Mouse (Mus musculus) layer of hippocampus, adult 9-10 months (tissue): ENCODE data around the gene Pde7b.
"Not testable (repeated sequence)": the region's sequence is repeated elsewhere in the genome, so short reads cannot be mapped to it uniquely, and the experiment has no call there.

Experiments
- DNase-seq: peaks from one replicate; pipeline ENCODE4 v3.0.0; 2022; ENCODE audit warnings: low spot score

The Pde7b gene

GRCm38 (mm10) chr10:20548833-20549710 is 175.8 kb downstream of the Pde7b start:
- DNase-seq, result no peak

GRCm38 (mm10) chr10:20547951-20548551 is 176.8 kb downstream of the Pde7b start:
- no peak for DNase-seq

- DNase-seq, result no peak
These were observed 181.8 kb downstream of the Pde7b start for GRCm38 (mm10) chr10:20543121-20543520.

DNA sequence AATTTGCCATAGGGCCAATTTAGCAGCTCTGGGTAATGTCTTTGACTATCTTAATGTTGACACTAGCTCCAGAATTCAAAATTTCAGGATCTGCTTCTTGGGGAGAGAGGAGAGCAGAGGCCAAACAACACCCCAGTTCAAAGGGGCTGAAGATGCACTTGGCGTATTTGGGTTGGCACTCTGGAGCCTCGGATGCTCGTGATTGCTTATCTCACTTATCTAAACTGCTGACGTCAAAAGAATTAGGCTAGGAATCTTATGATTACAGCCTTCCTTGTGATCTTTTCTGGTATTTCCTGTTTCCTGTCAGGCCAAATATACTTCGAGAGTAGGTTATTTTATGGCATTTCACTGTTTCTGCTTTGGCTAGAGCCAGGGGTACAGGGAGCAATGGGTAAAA is 191.1 kb downstream of the Pde7b start:
- DNase-seq, result no peak

DNA sequence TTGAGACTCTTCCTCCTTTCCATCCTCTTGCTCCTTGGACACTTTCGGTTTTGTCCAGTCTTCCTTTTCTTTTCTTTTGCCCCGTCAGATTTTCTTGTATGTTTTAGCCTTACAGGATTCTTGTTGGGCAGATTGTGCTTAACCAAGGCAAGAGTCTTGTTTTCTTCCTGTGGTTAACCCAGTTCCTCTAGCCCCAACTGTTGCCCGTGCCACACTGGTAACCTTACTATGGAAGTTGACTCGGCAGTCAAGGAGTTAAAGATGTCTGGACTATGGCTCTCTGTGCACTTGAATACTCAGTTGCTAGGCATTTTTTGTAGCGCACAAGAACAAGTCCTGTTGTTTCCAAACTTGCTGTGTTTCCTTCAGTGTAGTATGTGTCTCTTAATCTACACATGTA is 193.0 kb downstream of the Pde7b start:
- DNase-seq, result no peak

DNA sequence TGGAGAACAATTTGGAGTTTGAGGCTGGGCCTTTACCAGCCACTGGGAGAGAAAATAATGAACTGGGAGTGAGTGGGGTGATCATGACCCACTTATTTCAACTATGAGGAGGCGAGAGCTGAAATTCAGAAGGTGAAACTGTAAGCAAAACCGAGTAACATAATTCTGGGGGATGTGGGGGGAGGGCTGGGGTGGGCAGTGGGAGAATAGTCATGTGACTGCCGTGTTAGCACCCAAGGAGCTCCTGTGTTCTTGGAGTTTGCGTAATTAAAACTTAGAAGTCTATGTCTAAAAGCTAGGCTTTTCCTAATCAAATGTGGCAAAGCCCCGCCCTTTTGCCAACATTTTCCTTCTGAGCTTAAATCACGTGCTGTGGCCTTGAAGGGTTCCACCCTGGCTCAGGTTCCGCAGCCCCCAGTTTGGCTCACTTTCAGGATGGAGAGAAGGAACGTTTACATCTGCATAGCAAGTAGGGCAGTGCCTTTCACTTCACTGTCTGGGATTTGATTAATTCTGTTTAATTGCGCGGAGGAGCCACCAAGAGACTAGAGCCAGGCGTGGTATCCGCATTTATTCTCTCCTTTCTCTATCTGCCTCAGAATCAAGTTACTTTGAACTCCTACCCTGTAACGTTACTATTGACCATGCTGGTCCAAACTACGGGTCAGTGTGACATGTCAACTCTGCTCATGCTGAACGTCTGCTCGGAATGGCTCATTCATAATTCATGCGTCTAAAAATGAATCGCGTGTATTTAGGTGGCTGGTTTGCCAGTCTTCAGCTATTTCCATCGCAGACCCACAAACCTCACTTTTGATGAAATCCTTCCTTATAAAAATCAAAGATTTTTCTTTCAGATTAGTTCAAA is 196.1 kb downstream of the Pde7b start:
- no peak for DNase-seq

GRCm38 (mm10) chr10:20527737-20528136 is 197.1 kb downstream of the Pde7b start:
- DNase-seq, result no peak

DNA sequence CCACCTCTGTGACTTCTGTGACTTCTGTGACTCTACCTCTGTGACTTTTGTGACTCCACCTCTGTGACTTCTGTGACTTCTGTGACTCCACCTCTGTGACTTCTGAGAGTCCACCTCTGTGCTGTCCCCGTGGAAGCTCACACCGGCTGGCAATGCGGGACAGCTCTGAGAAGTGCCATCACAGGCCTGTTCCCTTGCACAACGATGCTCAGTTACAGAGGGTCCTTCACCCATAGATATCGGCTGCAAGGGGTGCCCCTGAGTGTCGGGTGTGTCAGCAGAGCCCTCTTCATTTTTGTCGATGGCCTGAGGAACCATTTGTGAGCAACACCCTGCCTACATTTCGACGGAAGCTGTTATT is 206.4 kb downstream of the Pde7b start:
- no peak for DNase-seq

- DNase-seq, result not testable (repeated sequence)
These were observed 206.9 kb downstream of the Pde7b start for GRCm38 (mm10) chr10:20517756-20518528.

DNA sequence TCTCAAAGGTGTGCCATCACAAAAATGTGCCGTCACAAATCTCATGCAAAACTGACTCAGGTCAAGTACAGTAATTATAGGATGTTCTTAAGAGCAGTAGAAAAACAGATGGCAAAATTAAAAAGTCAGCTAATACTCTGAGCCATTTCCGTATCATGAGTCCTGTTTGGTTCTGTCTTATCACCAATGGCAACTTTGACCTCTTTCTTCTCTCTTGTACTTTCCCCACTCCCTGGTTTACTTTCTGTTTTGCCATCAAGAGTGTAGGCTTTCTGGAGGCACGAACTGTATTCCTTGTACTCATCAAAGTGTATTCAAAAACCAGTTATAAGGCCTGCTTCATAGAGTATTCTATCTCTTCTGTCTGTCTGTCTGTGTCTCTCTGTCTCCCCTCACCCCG is 211.0 kb downstream of the Pde7b start:
- DNase-seq, result no peak

DNA sequence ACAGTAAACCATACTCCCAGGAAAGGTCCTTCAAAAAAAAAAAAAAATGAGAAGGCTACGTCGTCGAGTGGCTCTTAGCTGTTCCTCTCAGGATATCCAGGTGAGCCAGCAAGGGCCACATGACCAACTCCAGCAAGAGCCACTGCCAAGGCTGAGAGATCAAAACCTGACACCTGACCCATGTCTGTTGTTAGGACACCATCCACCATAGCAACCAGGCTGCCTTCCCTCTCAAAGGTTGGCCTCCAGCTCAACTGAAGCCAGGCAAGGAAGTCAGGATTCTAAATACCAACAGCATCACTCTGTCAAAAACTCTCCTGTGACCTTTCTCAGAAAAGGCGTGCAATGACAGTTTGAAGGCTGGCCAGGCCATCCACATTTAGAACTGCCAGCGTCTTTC is 211.4 kb downstream of the Pde7b start:
- no peak for DNase-seq

DNA sequence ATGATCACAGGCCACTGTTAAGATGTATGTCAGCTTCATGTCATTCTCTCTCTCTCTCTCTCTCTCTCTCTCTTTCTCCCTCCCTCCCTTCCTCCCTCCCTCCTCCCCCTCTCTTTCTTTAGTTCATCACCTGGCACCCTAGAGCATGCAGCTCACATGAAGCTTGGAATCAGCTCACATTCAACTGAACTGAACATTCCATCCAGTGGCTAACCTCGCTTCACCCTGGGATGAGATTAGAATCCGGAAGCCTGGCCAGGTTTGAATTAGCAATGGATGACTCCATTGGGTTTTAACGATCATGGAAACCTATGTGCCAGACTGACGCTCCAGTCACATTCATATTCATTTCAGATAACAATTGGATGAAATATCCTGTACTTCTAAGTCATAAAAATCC is 215.1 kb downstream of the Pde7b start:
- DNase-seq, result no peak

DNA sequence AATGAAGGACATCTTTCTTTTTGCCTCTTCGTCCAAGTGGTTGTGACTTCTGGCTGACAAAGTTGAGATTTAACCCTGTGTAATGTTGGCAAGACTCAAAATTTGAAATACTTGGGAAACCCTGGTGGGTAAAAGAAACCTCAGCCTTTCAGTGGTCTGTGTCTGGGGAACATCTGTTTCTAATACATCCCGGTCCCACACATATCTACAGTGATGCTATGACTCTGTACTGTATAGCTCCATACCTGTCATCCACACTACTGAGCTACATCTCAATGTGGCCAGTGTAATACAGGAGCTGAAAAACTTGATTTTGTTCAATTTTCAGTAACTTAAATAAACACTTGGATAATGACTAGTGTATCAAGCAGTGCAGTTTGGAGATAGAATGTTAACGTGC is 216.4 kb downstream of the Pde7b start:
- no peak for DNase-seq

DNA sequence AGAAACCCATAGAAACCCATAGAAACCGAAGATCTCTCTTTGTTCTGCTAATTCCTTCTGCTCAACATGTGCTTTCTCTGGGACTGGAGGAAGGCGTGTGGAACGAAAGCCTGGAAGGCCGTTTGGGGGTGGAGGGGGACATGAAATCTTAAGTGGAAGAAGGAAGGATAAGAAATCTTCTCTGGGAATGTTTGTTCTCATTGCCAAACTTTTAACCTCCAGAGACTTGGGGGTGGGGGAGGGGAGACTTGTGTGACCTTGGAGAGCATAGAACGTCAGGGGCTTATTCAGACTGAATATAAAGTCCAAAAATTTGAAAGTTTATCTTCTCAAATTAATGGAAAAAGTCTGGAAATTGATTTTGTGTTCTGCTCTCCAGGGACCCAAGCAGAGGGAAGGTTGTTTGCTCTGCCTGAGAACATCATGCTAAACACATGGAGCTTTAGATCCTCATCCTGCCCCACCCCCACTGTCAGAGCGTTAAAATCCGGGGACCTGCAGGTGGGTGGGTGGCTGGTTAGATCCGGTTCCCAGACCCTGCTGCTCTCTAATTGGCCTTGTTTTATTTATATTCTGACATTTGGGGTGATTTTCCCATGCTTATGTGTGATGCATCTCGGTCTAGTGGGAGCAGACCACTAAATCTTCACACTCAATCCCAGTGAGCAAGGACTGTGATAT is 217.0 kb downstream of the Pde7b start:
- no peak for DNase-seq

DNA sequence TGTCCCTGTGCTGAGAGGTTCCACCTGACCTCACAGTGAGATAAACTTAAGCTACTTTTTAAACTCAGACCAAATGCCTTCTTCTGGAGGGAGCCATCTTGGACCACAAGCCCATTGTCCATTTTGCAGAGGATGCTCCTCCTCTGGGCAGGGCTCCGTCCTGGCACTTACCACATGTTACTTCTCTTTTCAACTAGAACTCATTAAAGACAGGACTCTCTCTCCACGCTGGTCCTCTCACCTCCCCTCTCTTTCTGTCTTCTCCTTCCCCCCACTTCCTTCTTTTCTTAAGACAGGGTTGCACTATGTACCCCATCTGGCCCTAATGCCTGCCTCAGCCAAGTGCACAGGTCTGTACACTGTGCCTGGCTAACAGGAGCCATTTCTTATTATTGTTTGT is 217.8 kb downstream of the Pde7b start:
- no peak for DNase-seq

DNA sequence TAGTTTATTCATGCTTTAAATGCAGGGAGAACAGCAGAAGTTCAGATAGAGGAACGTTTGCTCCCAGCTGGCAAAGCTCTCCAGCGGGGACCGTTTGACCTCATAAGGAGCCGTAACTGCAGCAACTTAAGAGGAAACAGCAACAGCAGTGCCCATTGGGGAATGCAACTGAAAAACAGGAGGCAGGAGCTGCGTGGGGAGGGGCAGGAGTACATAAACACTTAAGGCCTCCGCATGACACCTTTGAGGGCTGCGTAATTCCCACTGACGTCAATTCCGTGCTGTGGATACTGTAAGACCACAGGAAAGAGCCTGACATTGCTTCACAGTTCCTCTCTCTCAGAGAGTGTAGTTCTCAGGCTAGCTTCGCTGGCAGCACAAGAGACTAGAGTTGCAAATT is 219.4 kb downstream of the Pde7b start:
- no peak for DNase-seq

- no peak for DNase-seq
These were observed 220.1 kb downstream of the Pde7b start for GRCm38 (mm10) chr10:20504800-20505199.

- no peak for DNase-seq
These were observed 221.4 kb downstream of the Pde7b start for GRCm38 (mm10) chr10:20503265-20504025.

- no peak for DNase-seq
These were observed 223.7 kb downstream of the Pde7b start for GRCm38 (mm10) chr10:20501221-20501620.

- no peak for DNase-seq
These were observed 229.8 kb downstream of the Pde7b start for GRCm38 (mm10) chr10:20495051-20495450.
